Mouse (Mus musculus) liver, adult 2 months (tissue): Measurements from ENCODE around the gene Emsy. TPM values are rescaled to one million over a fixed set of nuclear protein-coding genes. Genes with fewer than 3 reads are reported as not detected.

Experiments
- DNase-seq: peaks from one replicate; pipeline ENCODE4 v3.0.0-alpha.2; 2011; ENCODE audit warnings: low read depth, low spot score; ENCODE audit errors: extremely low read depth
- H3K27ac ChIP-seq: fragments of 200-500 bp; replicated peaks from 2 replicates; pipeline ENCODE4 v1.5.1; 2012; ENCODE audit warnings: low read depth, mild to moderate bottlenecking, control low read depth, inconsistent platforms, low read length; ENCODE audit not compliant: insufficient read depth
- H3K27me3 ChIP-seq: fragments of 200-500 bp; 2 replicates; pipeline ENCODE4 v1.6.1; 2012; ENCODE audit warnings: mild to moderate bottlenecking, moderate library complexity, low read length, inconsistent platforms; ENCODE audit not compliant: control insufficient read depth, insufficient read depth
- H3K36me3 ChIP-seq: fragments of 200-500 bp; 2 replicates; pipeline ENCODE4 v1.6.1; 2012; ENCODE audit warnings: low read length, inconsistent platforms; ENCODE audit not compliant: control insufficient read depth, insufficient read depth
- H3K4me1 ChIP-seq: fragments of 200-500 bp; 2 replicates; pipeline ENCODE4 v1.6.1; 2011; ENCODE audit warnings: low read length; ENCODE audit not compliant: control insufficient read depth, insufficient read depth
- H3K4me3 ChIP-seq: fragments of 200-500 bp; 2 replicates; pipeline ENCODE4 v1.5.1; 2011; ENCODE audit warnings: low read depth, mild to moderate bottlenecking, control low read depth, low read length, moderate library complexity; ENCODE audit not compliant: insufficient read depth
- H3K79me2 ChIP-seq: fragments of 200-500 bp; 2 replicates; pipeline ENCODE4 v1.6.1; 2012; ENCODE audit warnings: inconsistent platforms, mild to moderate bottlenecking, low read length, moderate library complexity; ENCODE audit not compliant: control insufficient read depth, insufficient read depth
- H3K9ac ChIP-seq: fragments of 200-500 bp; 2 replicates; pipeline ENCODE4 v1.6.1; 2012; ENCODE audit warnings: low read depth, mild to moderate bottlenecking, control low read depth, inconsistent platforms, low read length
- CTCF ChIP-seq: fragments of 200-500 bp; IDR thresholded peaks from 2 replicates; pipeline ENCODE4 v1.5.1; 2011; ENCODE audit warnings: low read depth, low read length, control low read depth
- POLR2A ChIP-seq: fragments of 200-500 bp; IDR thresholded peaks from 2 replicates; pipeline ENCODE4 v1.6.1; 2011; ENCODE audit warnings: low read length, control low read depth; ENCODE audit not compliant: insufficient read depth; ENCODE audit errors: extremely low read depth
- WGBS: fragments of 180-500 bp; shearing (Covaris S2); methylation state at CpG from one replicate; pipeline ENCODE4 v1.1.7; 2018; 5-methylcytosine and 5-hydroxymethylcytosine counted together
- polyA plus RNA-seq: library from polyadenylated mRNA; depleted of rRNA; stranded (reverse); fragments of >200 nt; gene quantifications from 2 replicates; pipeline ENCODE4 v1.2.3, GENCODE M21; 2012
- total RNA-seq: library from RNA; depleted of rRNA; stranded (reverse); fragments of >200 nt; gene quantifications from 2 replicates; pipeline ENCODE4 v1.2.3, GENCODE M21; 2014

Emsy gene
- total and polyA plus RNA-seq, 2 experiments, result 7.9 to 10.9 TPM

DNA sequence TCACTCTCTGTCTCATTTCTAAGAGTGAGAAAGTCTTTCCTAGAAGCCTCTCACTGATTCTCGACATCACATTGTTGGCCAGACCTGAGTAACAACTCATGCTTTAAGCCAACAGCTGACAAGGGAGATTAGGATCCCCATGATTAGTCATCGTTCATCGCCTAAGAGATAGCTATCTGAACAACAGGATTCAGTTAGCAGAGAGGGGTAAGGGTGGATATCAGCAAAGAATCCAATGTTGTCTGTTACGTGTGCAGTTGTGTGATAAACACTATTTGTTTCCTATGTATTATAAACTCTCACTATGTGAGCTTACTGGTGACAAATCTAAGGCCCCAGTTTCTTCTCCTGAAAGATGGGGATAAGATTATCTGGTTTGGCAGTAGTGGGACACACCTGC is 17.8 kb upstream of the Emsy start:
- no peak for DNase-seq
- 80% methylated on average over 4 of the region's 4 CpGs for WGBS
- Histone ChIP-seq H3K4me1 (no peaks in the 10 kb centered on the region; the same call in 1 of the 2 replicates), H3K9ac (no peak overlapping the region), H3K36me3 (no peaks in the 10 kb centered on the region), H3K27me3 (no peaks in the 10 kb centered on the region), H3K79me2 (no peaks in the 10 kb centered on the region), H3K27ac (no peak overlapping the region), H3K4me3 (no peak overlapping the region)
- TF ChIP-seq POLR2A, result no peak
- TF ChIP-seq CTCF, result no peak

DNA sequence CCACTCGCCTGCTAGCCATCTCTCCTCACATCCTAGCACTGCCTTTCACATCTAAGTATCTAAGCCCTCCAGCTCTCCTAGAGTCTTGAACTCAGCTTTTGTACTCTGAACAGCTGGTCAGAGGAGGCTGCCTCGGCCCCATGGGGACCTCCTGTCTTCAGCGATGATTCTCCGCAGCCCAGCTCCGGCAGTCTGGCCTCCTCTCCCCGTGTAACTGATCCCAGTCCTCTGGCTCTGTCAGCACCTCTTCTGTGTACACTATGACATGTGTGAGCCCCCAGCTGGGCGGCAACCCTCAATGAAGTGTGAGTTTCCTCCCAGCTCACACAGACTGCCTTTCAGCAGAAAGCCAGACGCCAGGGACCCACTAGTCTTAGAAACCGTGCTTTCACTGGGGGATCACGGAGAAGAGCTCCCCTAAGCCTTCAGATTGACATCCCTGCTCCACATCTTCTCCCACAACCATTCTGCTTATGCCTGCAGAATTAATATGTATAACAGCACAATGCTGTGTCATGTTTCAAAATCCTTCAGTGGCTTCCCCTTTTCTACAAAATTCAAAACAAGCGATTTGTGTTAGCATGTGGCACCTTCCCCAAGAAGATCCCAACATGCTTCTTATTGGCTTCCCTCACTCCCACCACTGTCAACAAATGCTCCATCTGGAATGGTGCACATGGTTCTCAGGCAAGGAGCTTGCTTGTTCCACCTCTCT is 15.8 kb upstream of the Emsy start:
- H3K4me1 ChIP-seq, result no peaks in the 10 kb centered on the region
- no peak overlapping the region for H3K4me3 ChIP-seq
- WGBS, result 70% methylated on average over 11 of the region's 11 CpGs
- TF ChIP-seq CTCF, result no peak
- DNase-seq, result no peak
- no peak overlapping the region for H3K9ac ChIP-seq
- H3K27ac ChIP-seq, result no peak overlapping the region
- H3K36me3 ChIP-seq, result no peaks in the 10 kb centered on the region
- no peaks in the 10 kb centered on the region for H3K79me2 ChIP-seq
- no peaks in the 10 kb centered on the region for H3K27me3 ChIP-seq

DNA sequence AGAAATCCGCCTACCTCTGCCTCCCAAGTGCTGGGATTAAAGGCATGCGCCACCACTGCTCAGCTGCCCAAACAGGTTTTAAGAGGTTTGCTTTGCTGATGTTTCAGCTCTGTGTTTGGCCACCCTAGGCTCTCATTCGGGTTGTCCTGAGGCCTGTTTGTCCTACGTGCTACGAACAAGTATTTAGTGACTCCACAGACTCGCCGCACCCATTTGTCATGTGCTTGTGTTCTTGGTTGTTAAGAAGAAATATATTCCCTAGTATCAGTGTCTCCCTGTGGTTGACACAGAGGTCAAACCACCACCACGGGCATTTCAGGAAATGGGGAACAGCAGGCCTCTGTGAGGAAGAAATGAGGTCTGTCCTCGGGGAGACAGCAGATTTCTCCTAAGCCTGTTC is 14.8 kb upstream of the Emsy start:
- Histone ChIP-seq H3K36me3 (no peaks in the 10 kb centered on the region), H3K79me2 (no peaks in the 10 kb centered on the region), H3K4me1 (no peaks in the 10 kb centered on the region), H3K27me3 (no peaks in the 10 kb centered on the region), H3K4me3 (no peak overlapping the region), H3K9ac (no peak overlapping the region), H3K27ac (no peak overlapping the region)
- no peak for DNase-seq
- TF ChIP-seq CTCF (no peak), POLR2A (no peak)
- WGBS, result 74% methylated on average over 9 of the region's 9 CpGs

DNA sequence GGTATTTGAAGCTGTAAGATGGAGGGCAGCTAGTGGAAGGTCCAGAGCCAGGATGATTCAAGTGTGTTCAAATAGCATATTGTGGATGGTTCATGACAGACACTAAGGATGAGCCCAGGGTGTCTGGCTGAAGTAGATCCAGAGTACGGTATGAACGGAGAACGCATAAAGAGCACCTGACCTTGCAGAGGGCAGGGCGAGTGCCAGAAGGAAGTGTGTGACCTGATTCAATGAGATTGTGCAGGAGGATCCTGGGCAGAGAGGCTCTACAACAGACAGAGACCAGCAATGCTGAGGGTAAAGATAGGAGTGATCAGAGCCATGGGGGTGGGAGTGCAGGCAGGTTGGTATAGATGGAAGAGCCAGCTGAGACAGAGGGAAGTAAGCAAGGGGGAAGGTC is 14.2 kb upstream of the Emsy start:
- Histone ChIP-seq H3K4me1 (no peaks in the 10 kb centered on the region), H3K79me2 (no peaks in the 10 kb centered on the region), H3K27me3 (no peaks in the 10 kb centered on the region), H3K9ac (no peak overlapping the region), H3K36me3 (no peaks in the 10 kb centered on the region), H3K4me3 (no peak overlapping the region), H3K27ac (no peak overlapping the region)
- DNase-seq, result no peak
- no peak for TF ChIP-seq POLR2A
- TF ChIP-seq CTCF, result no peak
- 92% methylated on average over 4 of the region's 4 CpGs for WGBS

DNA sequence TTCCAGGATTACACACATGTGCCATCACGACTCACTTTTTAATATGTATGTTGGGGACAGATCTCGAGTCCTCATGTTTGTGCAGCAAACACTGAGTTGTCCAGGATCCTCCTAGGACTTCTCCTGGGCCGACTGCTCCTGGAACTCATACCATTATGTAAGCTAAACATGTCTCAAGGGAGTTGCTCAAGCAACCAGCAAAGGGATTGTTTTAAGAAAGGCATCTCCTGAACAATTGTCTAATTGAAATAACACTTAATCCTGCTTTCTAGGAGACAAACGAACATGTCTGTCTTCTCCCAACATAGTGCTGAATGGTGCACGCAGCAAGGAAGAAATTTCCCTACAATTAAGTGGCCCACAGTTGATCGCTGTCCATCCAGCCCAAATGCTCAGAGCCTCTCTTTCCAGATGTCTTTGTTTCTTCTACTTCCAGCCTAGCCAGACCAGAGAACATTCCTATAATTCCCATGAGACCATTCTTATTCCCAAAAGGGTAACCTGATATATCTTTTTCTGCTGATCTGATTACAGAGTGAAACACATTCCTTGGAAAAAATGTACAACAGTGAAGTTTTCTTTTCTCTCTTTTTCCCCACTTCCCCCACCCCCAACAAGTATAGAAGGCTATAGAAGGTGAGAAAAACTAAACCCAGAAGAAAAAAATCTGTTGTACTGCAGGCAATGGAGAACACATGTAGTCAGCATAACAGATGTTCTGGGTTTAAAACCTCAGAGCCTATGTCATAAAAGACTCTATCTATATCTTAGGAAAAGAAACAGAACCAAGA is 11.6 kb upstream of the Emsy start:
- H3K27ac ChIP-seq, result no peak overlapping the region
- H3K27me3 ChIP-seq, result no peaks in the 10 kb centered on the region
- TF ChIP-seq CTCF (no peak), POLR2A (no peak)
- H3K9ac ChIP-seq, result no peak overlapping the region
- no peaks in the 10 kb centered on the region for H3K36me3 ChIP-seq
- WGBS, result 79% methylated on average over 6 of the region's 6 CpGs
- H3K79me2 ChIP-seq, result no peaks in the 10 kb centered on the region
- DNase-seq, result no peak
- H3K4me1 ChIP-seq, result no peaks in the 10 kb centered on the region
- no peak overlapping the region for H3K4me3 ChIP-seq

DNA sequence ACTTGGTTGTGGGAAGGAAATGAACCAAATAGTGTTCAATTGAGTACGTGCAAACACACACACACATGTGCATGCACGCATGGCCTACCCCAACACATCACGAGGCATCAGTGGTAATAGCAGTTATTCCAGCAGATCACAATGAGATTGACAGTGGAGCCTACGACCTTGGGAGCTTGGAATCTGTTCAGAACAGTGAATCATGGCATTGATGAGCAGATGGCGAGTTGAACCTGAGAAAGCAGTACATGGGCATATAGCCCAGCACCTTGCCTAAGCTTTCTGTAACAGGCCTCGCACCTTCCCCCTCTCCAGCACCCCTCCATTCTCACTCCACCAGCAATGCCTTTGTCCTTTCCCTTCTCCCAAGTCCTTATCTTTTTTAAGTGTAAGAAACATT is 9.1 kb upstream of the Emsy start:
- 88% methylated on average over 6 of the region's 6 CpGs for WGBS
- TF ChIP-seq POLR2A (no peak), CTCF (no peak)
- Histone ChIP-seq H3K9ac (no peak overlapping the region), H3K36me3 (no peaks in the 10 kb centered on the region), H3K27ac (no peak overlapping the region), H3K4me3 (no peak overlapping the region), H3K27me3 (no peaks in the 10 kb centered on the region), H3K4me1 (no peaks in the 10 kb centered on the region), H3K79me2 (no peaks in the 10 kb centered on the region)
- no peak for DNase-seq
